Mouse (Mus musculus) midbrain, embryonic 13.5 days (tissue): ENCODE data around the gene Gm45062. TPM values are rescaled to one million over a fixed set of nuclear protein-coding genes. Genes with fewer than 3 reads are reported as not detected.

Experiments used
- ATAC-seq: fragments of 200-750 bp; cut with Nextera tagmentation; 2 replicates; pipeline ENCODE4 v1.8.0; 2017; ENCODE audit warnings: mild to moderate bottlenecking, moderate TSS enrichment, moderate library complexity
- H3K27ac ChIP-seq: fragments of 300-500 bp; sonication (generic); 2 replicates; pipeline ENCODE4 v1.5.1; 2015; ENCODE audit warnings: inconsistent platforms, mild to moderate bottlenecking, moderate library complexity
- H3K27me3 ChIP-seq: fragments of 300-500 bp; sonication (generic); 2 replicates; pipeline ENCODE4 v1.6.1; 2015; ENCODE audit warnings: mild to moderate bottlenecking, inconsistent platforms
- H3K36me3 ChIP-seq: fragments of 300-500 bp; sonication (generic); 2 replicates; pipeline ENCODE4 v1.6.1; 2015; ENCODE audit warnings: mild to moderate bottlenecking, inconsistent platforms
- H3K4me1 ChIP-seq: fragments of 300-500 bp; sonication (generic); replicated peaks from 2 replicates; pipeline ENCODE4 v1.6.1; 2015; ENCODE audit warnings: inconsistent platforms
- H3K4me2 ChIP-seq: fragments of 300-500 bp; sonication (generic); replicated peaks from 2 replicates; pipeline ENCODE4 v1.6.1; 2015; ENCODE audit warnings: moderate library complexity, mild to moderate bottlenecking, inconsistent platforms
- H3K4me3 ChIP-seq: fragments of 300-500 bp; sonication (generic); replicated peaks from 2 replicates; pipeline ENCODE4 v1.5.1; 2015; ENCODE audit warnings: mild to moderate bottlenecking, inconsistent platforms
- H3K9ac ChIP-seq: fragments of 300-500 bp; sonication (generic); replicated peaks from 2 replicates; pipeline ENCODE4 v1.6.1; 2015; ENCODE audit warnings: mild to moderate bottlenecking, inconsistent platforms
- H3K9me3 ChIP-seq: fragments of 300-500 bp; sonication (generic); 2 replicates; pipeline ENCODE4 v1.6.1; 2016; ENCODE audit warnings: mild to moderate bottlenecking, inconsistent platforms
- WGBS: fragments of 180-500 bp; shearing (Covaris S2); methylation state at CpG from one replicate; pipeline ENCODE4 v1.1.7; 2015; 5-methylcytosine and 5-hydroxymethylcytosine counted together
- polyA plus RNA-seq: library from polyadenylated mRNA; unstranded; fragments of >200 nt; fragmentation: Nextera tagmentation; extraction: Ambion mirVana; gene quantifications from 2 replicates; pipeline ENCODE4 v1.2.1, GENCODE M21; 2015

Gm45062 gene
- polyA plus RNA-seq, 1 experiment from 2014 or later: 18.8 TPM

DNA sequence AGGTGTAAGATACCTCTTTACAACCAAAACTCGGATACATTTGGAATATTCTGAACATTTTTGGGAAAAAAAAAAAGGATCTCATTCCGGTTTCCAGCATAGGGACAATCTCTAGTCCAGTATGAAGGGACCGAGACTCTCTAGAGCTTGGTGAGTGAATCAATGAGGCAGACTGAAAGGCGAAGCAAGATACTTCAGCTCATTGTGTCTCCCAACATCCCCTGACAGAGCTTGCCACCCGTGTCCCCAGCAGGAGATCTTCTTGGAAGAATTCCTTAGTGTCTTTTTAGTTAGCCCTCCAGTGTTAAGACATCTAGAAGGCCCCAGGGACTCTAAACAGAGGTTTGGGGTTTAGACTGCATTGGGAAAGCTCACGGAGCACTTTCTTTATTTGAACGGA, 230.0 kb downstream of the Gm45062 start:
- Histone ChIP-seq H3K9ac (no peak overlapping the region), H3K36me3 (no peaks in the 10 kb centered on the region), H3K9me3 (no peaks in the 10 kb centered on the region), H3K4me2 (no peak overlapping the region), H3K4me3 (no peak overlapping the region), H3K27ac (no peak overlapping the region), H3K4me1 (peaks cover 19% of the 10 kb centered on the region), H3K27me3 (no peaks in the 10 kb centered on the region)
- no peak for ATAC-seq
- 63% methylated on average over 7 of the region's 7 CpGs for WGBS

DNA sequence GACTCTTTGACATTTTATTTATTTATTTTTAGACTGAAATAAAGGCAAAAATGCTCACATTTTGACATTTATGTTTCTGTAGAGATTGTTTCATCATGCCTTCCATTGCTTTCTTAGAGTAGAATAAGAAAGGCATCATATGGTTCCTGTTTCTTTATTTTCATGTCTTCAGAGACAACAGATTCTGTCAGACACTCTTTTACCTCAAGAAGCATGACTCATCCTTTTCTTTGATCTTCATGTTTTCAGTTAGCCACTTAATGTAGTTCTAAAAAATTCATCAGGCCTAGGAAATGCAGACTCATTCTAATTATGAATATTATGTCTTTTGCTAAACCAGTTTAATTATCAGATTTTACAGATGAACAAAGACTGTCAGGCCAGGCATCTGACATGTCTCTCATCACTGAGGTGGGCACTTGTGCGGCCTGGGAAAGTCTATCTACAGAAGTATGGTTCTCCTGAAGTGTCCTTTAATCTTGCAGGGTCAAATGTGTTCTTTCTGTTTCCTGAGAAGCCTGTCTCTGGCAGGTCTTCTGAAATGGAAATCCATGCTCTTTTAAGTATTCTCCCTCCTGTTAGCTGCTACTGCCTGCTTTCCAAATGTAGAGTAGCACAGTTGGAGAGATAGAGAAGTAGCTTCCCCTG, 230.8 kb downstream of the Gm45062 start:
- ATAC-seq: no peak
- Histone ChIP-seq H3K27ac (no peak overlapping the region), H3K36me3 (no peaks in the 10 kb centered on the region), H3K4me3 (no peak overlapping the region), H3K27me3 (no peaks in the 10 kb centered on the region), H3K4me1 (peaks cover 19% of the 10 kb centered on the region), H3K4me2 (no peak overlapping the region), H3K9me3 (no peaks in the 10 kb centered on the region), H3K9ac (no peak overlapping the region)
- 81% methylated on average over 1 of the region's 1 CpGs for WGBS

DNA sequence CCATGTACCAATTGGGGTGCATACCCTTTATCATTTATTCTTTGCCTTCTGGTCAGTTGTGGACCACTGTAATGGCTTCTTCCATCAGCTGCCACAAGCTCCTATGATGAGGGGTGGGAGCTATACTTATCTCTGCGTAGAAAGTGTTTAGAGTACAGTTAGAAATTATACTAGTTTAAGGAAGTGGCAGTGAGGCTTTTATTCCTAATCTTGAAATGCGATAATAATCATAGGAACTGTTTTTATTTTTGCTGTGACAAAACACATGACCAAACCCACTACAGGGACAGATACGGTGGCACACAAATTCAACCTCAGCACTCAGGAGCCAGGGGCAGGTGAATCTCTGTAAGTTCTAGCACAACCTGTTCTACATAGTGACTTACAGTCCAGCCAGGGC, 233.0 kb downstream of the Gm45062 start:
- H3K9me3 ChIP-seq: no peaks in the 10 kb centered on the region
- ATAC-seq: no peak
- peaks cover 6% of the 10 kb centered on the region for H3K4me1 ChIP-seq
- no peak overlapping the region for H3K9ac ChIP-seq
- H3K27ac ChIP-seq: no peak overlapping the region
- H3K36me3 ChIP-seq: no peaks in the 10 kb centered on the region
- H3K27me3 ChIP-seq: no peaks in the 10 kb centered on the region
- H3K4me3 ChIP-seq: no peak overlapping the region
- WGBS: 94% methylated on average over 3 of the region's 3 CpGs
- H3K4me2 ChIP-seq: no peak overlapping the region

DNA sequence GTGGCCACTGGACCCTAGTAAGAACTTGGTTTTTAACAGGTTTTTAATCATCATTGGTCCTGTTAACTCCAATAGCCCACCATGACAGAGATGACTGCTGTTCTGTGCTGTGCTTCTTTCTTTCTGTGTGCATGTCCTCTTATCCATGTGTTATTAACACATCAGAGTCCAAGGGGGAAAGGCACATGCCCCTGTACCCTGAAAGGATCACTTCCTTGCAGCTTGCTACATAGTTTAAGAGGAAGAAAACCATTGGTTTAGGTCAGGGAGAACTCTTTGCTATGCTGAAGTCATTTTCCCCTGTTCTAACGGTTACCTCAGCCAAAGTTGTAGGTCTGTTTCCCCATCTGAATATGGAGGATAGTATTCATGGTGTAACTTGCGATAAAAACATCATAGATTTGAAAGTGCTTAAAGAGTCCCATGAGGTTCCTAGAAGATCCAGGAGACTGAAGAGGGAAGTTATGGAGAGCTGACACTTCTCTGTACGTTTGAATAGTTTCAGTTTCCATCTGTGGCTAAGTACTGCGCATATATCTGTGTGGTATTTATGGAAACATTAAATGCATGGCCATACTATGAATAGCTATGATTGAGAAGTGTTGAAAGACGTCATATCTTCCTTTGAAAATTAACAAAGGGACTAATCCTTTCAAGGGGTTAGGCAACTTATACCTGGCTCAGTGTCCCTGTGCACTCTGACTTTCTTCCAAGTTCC, 236.0 kb downstream of the Gm45062 start:
- ATAC-seq: no peak
- H3K9ac ChIP-seq: no peak overlapping the region
- no peaks in the 10 kb centered on the region for H3K36me3 ChIP-seq
- 90% methylated on average over 5 of the region's 5 CpGs for WGBS
- no peak overlapping the region for H3K4me3 ChIP-seq
- no peaks in the 10 kb centered on the region for H3K27me3 ChIP-seq
- H3K4me2 ChIP-seq: no peak overlapping the region
- H3K4me1 ChIP-seq: no peaks in the 10 kb centered on the region
- no peaks in the 10 kb centered on the region for H3K9me3 ChIP-seq
- H3K27ac ChIP-seq: no peak overlapping the region

DNA sequence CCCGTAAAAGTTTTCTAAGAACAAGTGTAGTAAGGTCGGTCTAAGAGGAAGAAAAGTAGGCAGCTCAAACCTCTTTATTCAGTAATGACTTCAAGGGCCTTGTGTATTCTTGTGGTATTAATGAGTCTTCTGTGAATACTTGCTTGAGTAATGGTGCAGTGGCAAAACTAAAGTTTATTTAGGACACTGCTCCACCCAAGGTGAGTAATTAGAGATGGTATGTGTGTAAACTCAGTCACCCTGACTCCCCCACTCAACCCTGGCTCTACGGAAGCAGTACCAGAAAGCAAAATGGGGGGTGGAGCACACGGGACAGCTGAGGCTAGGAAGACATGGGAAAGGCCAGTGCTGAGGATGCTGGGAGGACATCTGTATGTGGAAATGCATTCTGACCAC, 236.6 kb downstream of the Gm45062 start:
- H3K36me3 ChIP-seq: no peaks in the 10 kb centered on the region
- no peaks in the 10 kb centered on the region for H3K27me3 ChIP-seq
- H3K9ac ChIP-seq: no peak overlapping the region
- H3K27ac ChIP-seq: no peak overlapping the region
- WGBS: 82% methylated on average over 4 of the region's 4 CpGs
- no peak for ATAC-seq
- no peaks in the 10 kb centered on the region for H3K4me1 ChIP-seq
- H3K9me3 ChIP-seq: no peaks in the 10 kb centered on the region
- no peak overlapping the region for H3K4me2 ChIP-seq
- H3K4me3 ChIP-seq: no peak overlapping the region

DNA sequence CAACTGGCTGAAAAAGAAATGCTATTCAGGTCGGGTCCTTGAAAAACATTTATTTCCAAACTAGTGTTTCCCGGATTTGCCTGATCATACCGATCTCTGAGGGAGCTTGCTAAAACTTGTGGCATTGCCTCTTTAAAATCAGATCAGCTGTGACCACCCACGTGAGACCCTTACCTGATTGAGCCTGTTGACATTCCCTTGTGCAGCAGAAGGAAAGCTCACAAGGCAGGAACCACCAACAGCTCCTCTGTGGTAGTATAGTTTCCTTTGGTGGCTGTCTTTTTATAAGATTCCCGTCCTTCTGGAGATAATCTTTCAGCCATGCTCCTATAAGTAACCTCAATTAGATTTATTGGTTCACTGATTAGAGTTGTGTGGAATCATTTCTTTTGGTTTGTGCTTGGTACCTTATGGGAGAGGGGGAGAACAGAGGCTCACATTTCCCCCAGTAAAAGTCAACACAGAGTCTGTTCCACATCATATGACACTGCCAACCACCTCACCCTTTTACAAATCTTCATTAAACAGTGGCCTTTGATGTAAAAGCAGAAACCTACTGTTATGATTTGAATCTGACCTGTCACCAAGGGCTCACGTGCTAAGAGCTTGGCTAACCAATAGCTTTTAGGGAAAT, 238.1 kb downstream of the Gm45062 start:
- Histone ChIP-seq H3K9me3 (0 out of 2 replicates have a peak, but pooled peaks cover 3% of the 10 kb centered on the region), H3K4me3 (no peak overlapping the region), H3K27me3 (no peaks in the 10 kb centered on the region), H3K9ac (no peak overlapping the region), H3K27ac (no peak overlapping the region), H3K4me2 (no peak overlapping the region), H3K4me1 (no peaks in the 10 kb centered on the region), H3K36me3 (no peaks in the 10 kb centered on the region)
- WGBS: 80% methylated on average over 6 of the region's 6 CpGs
- ATAC-seq: no peak

DNA sequence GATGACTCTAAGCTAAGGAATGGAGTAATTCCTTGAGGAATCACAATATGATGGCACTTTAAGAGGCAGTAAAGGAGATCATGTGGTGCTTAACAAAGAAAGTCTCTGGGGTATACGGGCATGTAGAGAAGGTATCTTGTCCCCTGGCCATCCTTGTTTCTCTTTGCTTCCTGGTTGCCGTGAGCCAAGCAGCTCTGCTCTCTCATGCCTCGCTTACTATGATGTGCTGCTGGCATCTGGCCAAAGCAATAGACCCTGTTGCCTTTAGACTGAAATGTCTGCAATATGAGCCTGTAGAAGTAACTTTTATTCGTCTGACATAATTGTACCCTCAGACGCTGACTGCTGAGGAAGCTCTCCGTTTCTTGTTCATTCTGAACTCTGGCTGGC, 238.6 kb downstream of the Gm45062 start:
- Histone ChIP-seq H3K27ac (no peak overlapping the region), H3K36me3 (no peaks in the 10 kb centered on the region), H3K9ac (no peak overlapping the region), H3K4me2 (no peak overlapping the region), H3K9me3 (0 out of 2 replicates have a peak, but pooled peaks cover 3% of the 10 kb centered on the region), H3K27me3 (no peaks in the 10 kb centered on the region), H3K4me3 (no peak overlapping the region), H3K4me1 (no peaks in the 10 kb centered on the region)
- WGBS: 84% methylated on average over 6 of the region's 6 CpGs
- no peak for ATAC-seq

DNA sequence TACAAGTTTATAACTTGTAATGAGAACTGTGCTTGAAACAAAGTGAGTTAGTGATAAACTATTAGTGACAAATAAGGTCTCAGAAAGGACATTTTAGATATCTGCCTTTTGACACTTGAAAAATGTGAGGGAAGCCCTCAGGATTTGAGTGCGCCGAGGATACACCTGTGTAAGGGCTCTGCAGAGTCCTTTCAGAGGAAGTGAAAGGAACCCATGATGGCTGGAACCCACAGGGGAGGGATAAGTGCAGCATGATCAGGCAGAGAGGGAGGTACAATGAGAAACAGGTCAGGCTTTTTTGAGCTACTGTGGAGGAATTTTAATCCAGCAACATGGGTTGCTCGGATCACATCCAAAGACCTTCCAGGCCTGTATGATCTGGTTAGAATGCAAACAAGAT, 239.7 kb downstream of the Gm45062 start:
- no peak overlapping the region for H3K4me3 ChIP-seq
- H3K27ac ChIP-seq: no peak overlapping the region
- WGBS: 88% methylated on average over 3 of the region's 3 CpGs
- no peak for ATAC-seq
- H3K9me3 ChIP-seq: 0 out of 2 replicates have a peak, but pooled peaks cover 3% of the 10 kb centered on the region
- no peaks in the 10 kb centered on the region for H3K4me1 ChIP-seq
- H3K4me2 ChIP-seq: no peak overlapping the region
- H3K9ac ChIP-seq: no peak overlapping the region
- H3K36me3 ChIP-seq: no peaks in the 10 kb centered on the region
- H3K27me3 ChIP-seq: no peaks in the 10 kb centered on the region

DNA sequence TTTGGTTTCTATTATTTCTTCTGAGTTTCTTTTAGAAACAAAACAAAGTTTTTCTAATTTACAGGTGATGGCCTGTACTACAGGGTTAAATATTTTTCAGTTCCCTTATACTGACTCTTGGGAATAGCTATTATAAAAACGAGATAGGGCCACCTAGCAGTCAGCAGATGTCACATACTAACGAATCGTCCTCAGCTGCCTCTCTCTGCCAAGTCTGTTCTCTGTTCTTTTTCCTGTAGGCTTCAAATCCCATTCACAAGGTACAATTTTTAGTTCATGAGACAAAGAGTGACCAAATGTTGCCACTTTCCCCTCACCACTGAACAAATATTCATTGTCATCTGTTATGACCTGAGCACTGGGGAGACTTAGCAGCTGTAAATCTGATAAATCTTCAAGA, 244.7 kb downstream of the Gm45062 start:
- 31% methylated on average over 3 of the region's 3 CpGs for WGBS

DNA sequence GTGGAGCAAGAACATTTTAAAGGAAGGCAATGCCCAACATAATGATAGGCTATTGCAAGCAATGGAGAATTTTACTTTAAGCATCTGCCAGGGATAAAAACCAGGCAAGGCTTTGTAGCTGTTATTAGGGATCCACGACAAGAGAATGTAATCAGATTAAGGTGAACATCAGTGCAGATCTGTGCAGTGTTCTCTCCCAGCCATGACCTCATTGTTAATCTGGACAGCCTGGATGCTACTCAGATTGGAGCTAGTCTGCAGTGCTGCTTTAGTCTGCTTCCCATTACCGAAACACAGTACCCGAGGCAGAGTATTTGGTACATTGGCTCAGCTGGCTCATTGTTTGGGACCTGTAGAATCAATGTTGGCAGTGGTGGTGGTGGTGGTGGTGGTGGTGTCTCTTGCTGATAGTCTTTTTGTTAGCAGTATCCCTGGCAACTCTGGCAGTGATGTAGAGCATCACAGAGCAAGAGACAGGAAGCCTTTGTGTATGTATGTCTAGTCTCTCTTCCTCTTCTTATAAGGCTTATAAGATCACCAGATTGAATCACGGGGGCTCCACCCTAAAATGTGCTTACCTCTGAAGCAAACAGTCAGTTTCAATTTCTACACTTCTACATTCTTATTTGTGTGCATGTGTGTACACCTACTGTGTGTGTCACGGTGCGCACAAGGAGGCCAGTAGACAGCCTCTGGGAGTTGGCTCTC, 245.4 kb downstream of the Gm45062 start:
- no peak overlapping the region for H3K4me2 ChIP-seq
- H3K27ac ChIP-seq: no peak overlapping the region
- H3K4me1 ChIP-seq: peaks cover 7% of the 10 kb centered on the region
- 0 out of 2 replicates have a peak, but pooled peaks cover 3% of the 10 kb centered on the region for H3K9me3 ChIP-seq
- H3K27me3 ChIP-seq: no peaks in the 10 kb centered on the region
- ATAC-seq: no peak
- 80% methylated on average over 6 of the region's 6 CpGs for WGBS
- H3K9ac ChIP-seq: no peak overlapping the region
- no peaks in the 10 kb centered on the region for H3K36me3 ChIP-seq
- no peak overlapping the region for H3K4me3 ChIP-seq

More for the DNA sequence above, 244.7 kb downstream of the Gm45062 start:
- Histone ChIP-seq H3K4me1 (peaks cover 7% of the 10 kb centered on the region), H3K9ac (no peak overlapping the region), H3K4me2 (no peak overlapping the region), H3K27ac (no peak overlapping the region), H3K27me3 (no peaks in the 10 kb centered on the region), H3K4me3 (no peak overlapping the region), H3K36me3 (no peaks in the 10 kb centered on the region), H3K9me3 (0 out of 2 replicates have a peak, but pooled peaks cover 3% of the 10 kb centered on the region)
- ATAC-seq: no peak

DNA sequence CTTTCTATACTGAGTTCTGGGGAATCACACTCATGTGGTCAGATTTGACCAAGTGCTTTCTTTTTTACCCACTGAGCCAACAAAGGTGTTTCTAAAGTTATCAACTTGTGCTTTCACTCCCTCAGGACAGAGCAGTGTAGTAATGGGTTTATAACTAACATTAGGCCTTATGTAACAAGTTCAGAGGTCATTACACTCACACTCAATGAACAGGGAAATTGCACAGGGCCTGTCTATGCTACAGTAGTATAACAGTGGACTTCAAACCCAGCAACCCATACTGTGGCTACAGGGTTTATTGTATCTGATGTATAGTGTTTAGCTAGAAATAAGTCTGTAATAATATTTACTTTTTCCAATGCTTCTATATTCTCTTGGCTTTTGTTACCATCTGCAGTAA, 247.4 kb downstream of the Gm45062 start:
- H3K4me2 ChIP-seq: no peak overlapping the region

More for the DNA sequence above, 247.4 kb downstream of the Gm45062 start:
- Histone ChIP-seq H3K9ac (no peak overlapping the region), H3K36me3 (no peaks in the 10 kb centered on the region), H3K9me3 (no peaks in the 10 kb centered on the region), H3K4me1 (peaks cover 13% of the 10 kb centered on the region), H3K4me3 (no peak overlapping the region), H3K27ac (no peak overlapping the region), H3K27me3 (no peaks in the 10 kb centered on the region)
- no peak for ATAC-seq
